Mouse (Mus musculus): ENCODE data around the gene Snrnp40.

DNA sequence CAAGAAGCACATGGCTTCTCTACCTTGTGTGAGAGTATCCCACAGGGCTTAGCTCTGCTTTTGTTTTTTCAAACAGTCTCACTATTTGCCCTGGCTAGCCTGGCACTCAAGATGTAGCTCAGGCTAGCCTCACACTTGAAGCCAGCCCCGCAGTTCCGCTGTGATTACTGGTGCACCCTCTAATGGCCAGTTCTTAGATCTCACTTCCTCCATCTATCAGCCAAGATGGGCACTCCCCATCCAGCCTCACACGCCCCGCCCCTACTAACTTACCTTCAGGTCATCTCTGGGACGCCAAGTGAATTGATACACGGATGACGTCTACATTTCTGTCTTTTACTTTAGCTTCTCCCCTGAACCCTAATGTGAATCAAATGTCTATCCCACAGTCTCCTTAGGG, 40.4 kb upstream of the Snrnp40 start:
- TF ChIP-seq CHD1 (IDR thresholded peaks at IDR 0.05; ENCODE audit: low read depth, low read length) (no peak), EP300 (IDR thresholded peaks at IDR 0.05; ENCODE audit: low read length) (no peak), MAFK (IDR thresholded peaks at IDR 0.05; ENCODE audit: insufficient replicate concordance, low read length) (no peak), HCFC1 (IDR thresholded peaks at IDR 0.05; ENCODE audit: low read depth, low read length) (no peak)

Measured in CH12.LX (cell line).